Mouse (Mus musculus): ENCODE measurements at regions not wholly inside any gene's neighbourhood (a gene's known extent, or its start where the extent isn't known, plus 50 kb on each side); places are given as distances from the start of the nearest gene placed in this dataset.
A peak's percentile ranks its signal among the peaks of the same experiment; 100 is the strongest.

GRCm38 (mm10) chr16:76183556-76183955 is 161.5 kb upstream of the Samsn1 start:
- DNase-seq (ENCODE audit: low spot score): no peak

DNA sequence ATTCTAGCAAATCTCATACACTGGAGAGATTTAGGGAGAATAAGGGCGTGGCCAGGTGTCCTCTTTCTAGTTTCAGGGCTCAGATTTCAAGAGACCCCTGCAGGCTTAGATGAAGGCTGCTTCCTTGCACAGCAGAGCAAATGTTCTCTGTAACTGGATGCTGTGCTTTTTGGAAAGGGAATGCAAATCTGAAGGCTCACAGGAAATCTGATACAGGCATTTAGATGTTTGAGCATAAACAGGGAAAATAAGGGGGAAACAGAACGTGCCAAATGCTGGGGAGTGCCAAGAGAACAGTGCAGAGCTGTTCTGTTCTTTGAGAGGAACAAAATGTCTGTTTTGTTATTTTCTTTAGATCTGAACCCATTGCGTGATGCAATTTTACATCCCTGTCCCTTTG is 161.0 kb upstream of the Samsn1 start:
- no peak for DNase-seq (ENCODE audit: low spot score)

DNA sequence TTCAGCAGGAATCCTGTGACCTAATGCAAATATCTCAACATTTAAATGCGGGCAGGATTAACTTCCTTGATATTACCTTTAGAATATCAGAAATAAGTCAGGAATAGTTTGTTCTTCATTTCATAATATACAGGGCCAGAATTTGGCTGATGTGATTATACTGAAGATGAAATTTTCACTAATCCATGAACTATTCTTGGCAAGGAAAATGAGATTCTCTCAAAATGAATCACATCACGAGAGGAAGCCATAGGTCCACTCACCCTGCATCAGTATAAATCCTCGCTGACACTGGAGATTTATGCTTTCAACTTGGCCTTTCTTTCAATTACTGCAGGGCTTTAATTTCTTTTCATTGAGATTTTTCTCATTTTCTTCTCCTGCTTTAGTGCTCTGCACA is 159.5 kb upstream of the Samsn1 start:
- no peak for DNase-seq (ENCODE audit: low spot score)

DNA sequence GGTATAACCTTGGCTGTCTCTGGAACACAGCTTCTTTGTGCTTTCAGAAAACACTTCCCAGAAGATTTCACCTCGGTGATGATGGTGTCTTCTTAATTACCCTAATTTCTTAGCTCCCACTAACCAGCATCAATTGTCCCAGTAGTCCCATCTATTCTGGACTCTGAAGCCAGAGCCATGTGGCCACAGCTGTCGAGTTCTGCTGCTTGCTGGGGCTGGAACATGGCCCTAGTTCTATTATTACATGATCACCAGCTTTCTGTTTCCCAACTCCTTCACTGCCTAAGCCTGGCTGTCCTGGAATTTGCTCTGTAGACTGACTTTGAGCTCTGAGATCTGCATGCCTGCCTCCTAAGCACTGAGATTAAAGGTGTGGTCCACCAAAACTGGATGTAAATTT is 145.6 kb upstream of the Samsn1 start:
- DNase-seq (ENCODE audit: low spot score): no peak

- no peak for DNase-seq (ENCODE audit: low spot score)
Observed at GRCm38 (mm10) chr16:76160879-76161278, 138.8 kb upstream of the Samsn1 start.

GRCm38 (mm10) chr16:76158585-76158984 is 136.5 kb upstream of the Samsn1 start:
- DNase-seq (ENCODE audit: low spot score): no peak

DNA sequence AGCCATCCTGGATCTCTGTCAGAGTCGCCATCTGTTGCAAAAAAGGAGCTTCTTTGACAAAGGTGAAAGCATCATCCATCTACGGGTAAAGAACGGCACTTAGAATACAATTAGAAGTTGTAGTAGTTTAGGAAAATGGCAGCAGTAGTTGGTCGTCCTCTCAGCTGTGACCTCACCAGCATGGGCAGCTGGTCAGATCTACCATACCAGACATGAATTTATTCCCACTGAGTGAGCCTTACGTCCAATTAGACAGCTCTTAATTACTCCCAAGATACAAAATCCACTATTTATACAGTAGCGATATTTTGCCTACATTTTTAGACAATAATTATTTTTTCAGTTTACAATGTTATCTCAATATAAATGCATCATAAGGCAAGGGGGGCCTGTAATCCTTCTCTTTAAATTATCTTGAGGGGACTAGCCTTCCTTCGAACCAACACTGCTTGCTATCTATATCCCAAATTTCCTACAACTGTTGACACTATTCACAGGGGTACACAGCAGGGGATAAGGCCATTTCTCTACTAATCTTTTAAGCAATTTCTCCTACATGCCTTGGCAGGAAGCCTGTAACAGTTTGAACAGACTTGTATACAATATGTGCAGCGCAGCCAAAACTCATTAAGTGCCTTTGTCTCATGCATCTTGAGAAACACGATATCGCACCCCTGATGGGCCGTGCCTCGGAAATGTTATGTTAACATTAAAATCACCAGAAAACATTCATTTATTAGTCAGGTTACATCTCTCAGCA is 131.9 kb upstream of the Samsn1 start:
- DNase-seq (ENCODE audit: low spot score): no peak

DNA sequence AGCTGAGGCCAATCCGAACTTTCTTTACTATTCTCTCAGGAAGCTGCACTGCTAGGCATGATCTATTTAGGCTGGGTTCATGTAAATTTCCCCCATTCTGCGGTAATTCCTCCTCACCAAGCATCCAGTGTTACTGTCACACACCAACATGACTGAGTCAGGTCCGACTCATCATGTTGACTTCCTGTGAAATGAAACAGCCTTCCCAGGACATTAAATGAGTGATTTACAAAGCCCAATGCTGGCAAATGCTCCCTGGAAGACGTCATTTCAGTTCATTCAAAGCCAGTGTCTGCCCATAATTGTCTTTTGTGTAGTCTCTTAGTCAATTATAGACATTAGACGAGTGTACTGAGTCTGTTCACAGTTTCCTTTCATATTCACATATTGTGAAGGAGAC is 127.5 kb upstream of the Samsn1 start:
- DNase-seq (ENCODE audit: low spot score): no peak

DNA sequence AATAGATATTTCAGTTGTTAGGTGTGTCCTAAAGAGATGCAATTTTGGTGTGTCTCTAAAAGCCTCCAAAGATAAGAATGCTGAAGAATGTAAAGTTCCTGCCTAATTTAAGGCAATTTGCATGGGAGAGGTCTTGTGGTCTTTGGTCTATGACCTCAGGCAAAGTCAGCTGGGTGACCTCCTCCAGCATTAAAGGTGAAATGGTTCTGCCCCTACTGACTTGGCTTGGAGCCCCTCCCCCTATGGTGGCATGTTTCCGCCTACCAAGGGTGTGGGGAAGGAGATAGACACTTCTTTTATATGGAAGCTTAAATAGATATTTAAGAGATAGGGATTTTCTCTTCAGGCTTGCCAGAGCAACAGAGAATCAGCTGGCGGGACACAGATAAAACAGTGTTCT is 111.8 kb upstream of the Samsn1 start:
- DNase-seq (ENCODE audit: low spot score): no peak

- DNase-seq (ENCODE audit: low spot score): no peak
Observed at GRCm38 (mm10) chr16:76130486-76130885, 108.4 kb upstream of the Samsn1 start.

- DNase-seq (ENCODE audit: low spot score): peak; percentile 60
Observed at GRCm38 (mm10) chr16:76129982-76130381, 107.9 kb upstream of the Samsn1 start.

DNA sequence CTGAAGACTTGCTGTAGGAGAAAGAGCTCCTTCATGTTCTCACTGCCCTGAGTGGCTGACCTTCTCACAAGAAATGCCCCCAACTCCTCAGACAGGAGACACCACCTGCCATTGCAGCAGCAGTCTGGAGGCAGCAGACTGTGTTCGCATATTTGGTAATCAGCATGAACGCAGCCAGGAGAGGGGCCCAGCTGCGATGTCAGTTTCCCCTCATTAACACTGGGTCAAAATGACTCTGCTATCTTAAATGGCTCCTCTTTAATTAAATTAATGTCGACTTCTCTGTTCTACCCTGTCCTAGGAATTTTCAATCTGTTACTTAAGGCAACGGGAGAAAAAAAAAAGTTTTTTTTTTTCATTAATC is 100.9 kb upstream of the Samsn1 start:
- DNase-seq (ENCODE audit: low spot score): no peak

DNA sequence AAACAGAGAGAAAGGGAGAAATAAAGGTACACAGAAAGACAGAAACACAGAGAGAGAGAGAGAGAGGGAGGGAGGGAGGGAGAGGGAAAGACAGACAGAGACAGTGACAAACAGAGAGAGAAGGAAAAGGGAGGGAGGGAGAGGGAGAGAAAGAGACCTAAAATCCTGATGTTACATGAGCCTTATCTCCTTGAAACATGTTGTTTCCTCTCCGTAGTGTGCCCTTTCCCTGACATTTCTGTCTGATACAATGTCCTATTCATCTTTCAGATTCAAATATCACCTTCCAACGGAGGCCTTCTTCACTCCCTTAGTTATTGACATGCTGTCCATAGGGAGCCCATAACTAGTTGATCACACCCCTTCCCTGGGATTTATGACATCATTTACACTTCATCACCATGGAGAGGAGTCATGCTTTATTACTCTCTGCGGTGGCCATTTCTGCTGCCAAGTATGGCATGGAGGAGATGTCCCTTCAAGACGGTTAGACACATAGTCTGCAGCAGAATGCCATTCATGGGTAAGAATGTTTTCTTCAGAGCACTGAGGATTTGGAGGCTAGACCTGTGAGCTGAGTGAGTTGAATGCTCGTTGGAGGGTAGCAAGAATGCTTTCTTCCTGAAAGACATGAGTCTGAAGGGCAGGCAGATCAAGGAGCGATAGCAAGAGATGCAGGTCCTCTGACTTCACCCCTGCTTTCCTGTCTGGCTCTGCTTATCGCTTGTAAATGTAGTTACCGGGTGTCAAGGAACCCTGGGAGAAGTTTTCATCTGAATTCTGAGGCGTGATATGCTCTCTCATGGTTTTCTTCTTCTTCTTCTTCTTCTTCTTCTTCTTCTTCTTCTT is 100.3 kb upstream of the Samsn1 start:
- DNase-seq (ENCODE audit: low spot score): no peak

DNA sequence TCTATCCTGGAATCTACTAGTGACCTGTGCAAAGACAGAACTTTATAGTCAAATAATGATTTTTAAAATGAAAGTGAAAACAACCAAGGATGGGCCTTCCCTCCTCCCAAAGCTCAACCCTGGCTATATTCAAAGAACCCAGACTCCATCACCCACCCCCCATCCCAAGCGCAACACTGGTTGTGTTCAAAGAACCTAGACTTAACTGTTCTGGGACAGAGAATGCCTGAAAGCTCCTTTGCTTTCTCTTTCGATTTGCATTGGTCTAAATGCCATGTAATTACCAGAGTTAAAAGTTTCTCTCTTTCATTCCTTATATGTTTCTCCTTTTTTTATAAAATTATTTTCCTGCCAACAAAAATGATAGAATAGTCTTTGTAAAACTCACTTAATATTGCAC is 98.6 kb upstream of the Samsn1 start:
- no peak for DNase-seq (ENCODE audit: low spot score)

DNA sequence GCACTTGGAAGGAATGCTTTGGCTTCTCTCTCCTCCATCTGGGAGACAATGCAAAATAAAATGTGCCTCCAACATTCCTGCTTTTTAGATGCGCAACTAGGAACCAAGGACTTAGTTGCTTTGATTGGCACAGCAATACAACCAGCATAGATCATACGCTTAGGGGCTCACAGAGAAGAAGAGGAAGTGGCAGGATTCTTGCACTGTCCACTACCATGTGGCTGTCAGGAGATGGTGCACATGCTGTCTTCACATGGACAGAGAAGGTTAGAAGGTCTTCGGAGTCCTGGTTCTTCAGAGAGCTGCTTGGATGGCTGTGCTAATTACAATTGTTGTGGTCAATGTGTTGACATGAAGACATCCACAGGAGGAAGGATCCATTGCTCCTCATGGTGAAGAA is 88.3 kb upstream of the Samsn1 start:
- DNase-seq (ENCODE audit: low spot score): no peak

- DNase-seq (ENCODE audit: low spot score): no peak
Observed at GRCm38 (mm10) chr16:76108464-76108863, 86.4 kb upstream of the Samsn1 start.

DNA sequence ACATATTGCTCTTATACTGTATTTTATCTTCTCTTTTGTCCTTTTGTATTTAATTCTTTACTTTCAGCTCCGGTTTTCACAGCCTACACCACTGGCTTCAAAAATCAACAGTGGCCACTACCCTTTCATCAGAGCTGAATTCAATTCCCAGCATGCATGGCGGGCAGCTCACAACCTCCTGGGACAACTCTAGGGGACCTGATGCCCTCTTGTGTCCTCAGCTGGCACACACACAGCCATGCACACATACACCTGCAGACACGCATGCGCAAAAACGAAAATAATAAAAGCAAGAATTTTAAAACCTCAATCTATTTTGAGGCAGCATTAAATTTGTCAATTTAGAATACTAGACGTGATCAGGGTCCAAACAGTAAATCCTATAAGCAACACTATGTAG is 82.6 kb upstream of the Samsn1 start:
- DNase-seq (ENCODE audit: low spot score): no peak

DNA sequence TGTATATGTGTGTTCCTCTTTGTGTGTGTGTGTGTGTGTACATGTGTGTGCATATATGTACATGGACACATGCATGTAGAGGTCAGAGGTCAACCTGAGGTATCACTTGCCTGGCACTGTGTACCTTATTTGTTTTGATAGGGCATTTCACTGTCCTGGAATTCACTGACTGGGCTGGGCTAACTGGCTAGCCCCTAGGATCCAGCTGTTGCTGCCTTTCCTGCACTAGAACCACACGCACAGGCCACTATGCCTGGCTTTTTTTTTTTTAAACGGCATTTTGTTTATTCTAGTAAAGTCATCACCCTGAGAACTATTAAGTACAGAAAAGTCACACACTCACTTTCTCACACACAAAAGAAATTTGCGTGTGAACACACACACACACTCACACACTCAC is 79.7 kb upstream of the Samsn1 start:
- no peak for DNase-seq (ENCODE audit: low spot score)

DNA sequence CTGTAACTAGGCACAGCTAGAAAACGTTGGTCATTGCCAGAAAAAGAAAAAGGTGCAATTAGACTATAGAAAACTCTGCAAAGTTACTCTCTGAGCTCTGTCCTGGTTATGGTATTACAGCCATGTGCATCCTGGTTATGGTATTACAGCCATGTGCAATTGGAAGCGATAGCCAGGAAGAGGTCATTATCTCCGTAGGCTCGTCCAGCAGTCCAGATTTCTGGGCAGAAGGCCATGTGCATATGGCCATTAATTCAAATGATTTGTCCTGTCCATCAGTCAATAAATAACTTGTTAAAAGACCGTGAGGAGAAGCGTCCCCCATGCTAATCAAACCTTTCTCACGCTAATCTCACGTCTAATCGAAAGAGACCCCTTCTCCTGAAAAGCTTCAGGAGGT is 75.7 kb upstream of the Samsn1 start:
- no peak for DNase-seq (ENCODE audit: low spot score)

- DNase-seq (ENCODE audit: low spot score): no peak
Observed at GRCm38 (mm10) chr16:76096363-76096762, 74.3 kb upstream of the Samsn1 start.

GRCm38 (mm10) chr16:76085363-76085762 is 63.3 kb upstream of the Samsn1 start:
- DNase-seq (ENCODE audit: low spot score): no peak

- no peak for DNase-seq (ENCODE audit: low spot score)
Observed at GRCm38 (mm10) chr16:76082465-76082864, 60.4 kb upstream of the Samsn1 start.

Measured in thymus, postnatal 0 days (tissue).